Mouse (Mus musculus) liver, embryonic 15.5 days (tissue): ENCODE data around the gene Rab1b. TPM values are rescaled to one million over a fixed set of nuclear protein-coding genes. Genes with fewer than 3 reads are reported as not detected.

ENCODE experiments used
- ATAC-seq: fragments of 200-750 bp; cut with Nextera tagmentation; 2 replicates; pipeline ENCODE4 v1.8.0; 2017; ENCODE audit warnings: moderate number of reproducible peaks, mild to moderate bottlenecking, moderate library complexity; ENCODE audit not compliant: insufficient read depth
- H3K27ac ChIP-seq: fragments of 300-500 bp; sonication (generic); replicated peaks from 2 replicates; pipeline ENCODE4 v1.5.1; 2015; ENCODE audit warnings: mild to moderate bottlenecking, inconsistent platforms
- H3K27me3 ChIP-seq: fragments of 300-500 bp; sonication (generic); 2 replicates; pipeline ENCODE4 v1.6.1; 2015; ENCODE audit warnings: mild to moderate bottlenecking, inconsistent platforms
- H3K36me3 ChIP-seq: fragments of 300-500 bp; sonication (generic); replicated peaks from 2 replicates; pipeline ENCODE4 v1.6.1; 2015; ENCODE audit warnings: moderate library complexity, mild to moderate bottlenecking, inconsistent platforms
- H3K4me1 ChIP-seq: fragments of 300-500 bp; sonication (generic); replicated peaks from 2 replicates; pipeline ENCODE4 v1.6.1; 2015; ENCODE audit warnings: inconsistent platforms
- H3K4me2 ChIP-seq: fragments of 300-500 bp; sonication (generic); 2 replicates; pipeline ENCODE4 v1.6.1; 2015; ENCODE audit warnings: moderate library complexity, mild to moderate bottlenecking, inconsistent platforms
- H3K4me3 ChIP-seq: fragments of 300-500 bp; sonication (generic); replicated peaks from 2 replicates; pipeline ENCODE4 v1.5.1; 2015; ENCODE audit warnings: mild to moderate bottlenecking, inconsistent platforms
- H3K9ac ChIP-seq: fragments of 300-500 bp; sonication (generic); 2 replicates; pipeline ENCODE4 v1.6.1; 2015; ENCODE audit warnings: moderate library complexity, mild to moderate bottlenecking, inconsistent platforms
- H3K9me3 ChIP-seq: fragments of 300-500 bp; sonication (generic); replicated peaks from 2 replicates; pipeline ENCODE4 v1.6.1; 2016; ENCODE audit warnings: inconsistent platforms
- WGBS: fragments of 180-500 bp; shearing (Covaris S2); methylation state at CpG from one replicate; pipeline ENCODE4 v1.1.7; 2015; ENCODE audit warnings: mixed read lengths; ENCODE audit not compliant: insufficient replicate concordance; 5-methylcytosine and 5-hydroxymethylcytosine counted together
- polyA plus RNA-seq: library from polyadenylated mRNA; unstranded; fragments of >200 nt; fragmentation: Nextera tagmentation; extraction: Ambion mirVana; gene quantifications from 2 replicates; pipeline ENCODE4 v1.2.1, GENCODE M21; 2015

The Rab1b gene
- polyA plus RNA-seq, 1 experiment from 2014 or later: 85.4 TPM

- peaks cover 74% of the 10 kb centered on the region for H3K27me3 ChIP-seq
- peak overlapping the region; percentile 59; the same call in 1 of the 2 replicates for H3K4me3 ChIP-seq
- no peak overlapping the region for H3K27ac ChIP-seq
These were observed 35.8 kb downstream of the Rab1b start for GRCm38 (mm10) chr19:5071077-5071476.

GRCm38 (mm10) chr19:5069978-5070377 lies 36.9 kb downstream of the Rab1b start:
- WGBS: 75% methylated on average over 7 of the region's 7 CpGs
- H3K4me2 ChIP-seq: no peak overlapping the region

More at GRCm38 (mm10) chr19:5071077-5071476, 35.8 kb downstream of the Rab1b start:
- WGBS: 20% methylated on average over 11 of the region's 11 CpGs
- ATAC-seq: no peak
- Histone ChIP-seq H3K4me1 (peaks cover 65% of the 10 kb centered on the region), H3K36me3 (no peaks in the 10 kb centered on the region), H3K9ac (peak overlapping the region; percentile 42; the same call in 1 of the 2 replicates), H3K4me2 (peak overlapping the region; percentile 88), H3K9me3 (no peaks in the 10 kb centered on the region)

GRCm38 (mm10) chr19:5069486-5069885 lies 37.4 kb downstream of the Rab1b start:
- Histone ChIP-seq H3K4me1 (peaks cover 65% of the 10 kb centered on the region), H3K9ac (no peak overlapping the region), H3K36me3 (no peaks in the 10 kb centered on the region), H3K27me3 (peaks cover 63% of the 10 kb centered on the region), H3K4me3 (no peak overlapping the region), H3K4me2 (0 out of 2 replicates have a peak overlapping the region, but pooled peaks have one; percentile 82), H3K27ac (no peak overlapping the region), H3K9me3 (no peaks in the 10 kb centered on the region)
- no peak for ATAC-seq
- 73% methylated on average over 5 of the region's 5 CpGs for WGBS

More at GRCm38 (mm10) chr19:5069978-5070377, 36.9 kb downstream of the Rab1b start:
- H3K27ac ChIP-seq: no peak overlapping the region
- H3K27me3 ChIP-seq: peaks cover 68% of the 10 kb centered on the region
- no peak overlapping the region for H3K4me3 ChIP-seq
- peaks cover 65% of the 10 kb centered on the region for H3K4me1 ChIP-seq
- no peak overlapping the region for H3K9ac ChIP-seq
- no peaks in the 10 kb centered on the region for H3K9me3 ChIP-seq
- no peak for ATAC-seq
- H3K36me3 ChIP-seq: no peaks in the 10 kb centered on the region

GRCm38 (mm10) chr19:5068570-5069234 lies 38.2 kb downstream of the Rab1b start:
- H3K4me3 ChIP-seq: peak overlapping the region; percentile 52
- peak overlapping the region; percentile 82 for H3K4me2 ChIP-seq
- H3K27me3 ChIP-seq: peaks cover 55% of the 10 kb centered on the region
- H3K27ac ChIP-seq: 0 out of 2 replicates have a peak overlapping the region, but pooled peaks have one; percentile 78
- no peak for ATAC-seq
- peak overlapping the region; percentile 55 for H3K9ac ChIP-seq
- no peaks in the 10 kb centered on the region for H3K36me3 ChIP-seq
- 46% methylated on average over 21 of the region's 21 CpGs for WGBS
- no peaks in the 10 kb centered on the region for H3K9me3 ChIP-seq
- H3K4me1 ChIP-seq: peaks cover 65% of the 10 kb centered on the region

GRCm38 (mm10) chr19:5067867-5068569 lies 38.9 kb downstream of the Rab1b start, which contains the start of gene Cd248:
TSS of gene Cd248 (plus strand) at chr19:5068078.
- Histone ChIP-seq H3K36me3 (no peaks in the 10 kb centered on the region), H3K4me1 (peaks cover 59% of the 10 kb centered on the region), H3K27me3 (peaks cover 50% of the 10 kb centered on the region), H3K4me3 (peak within 1 kb of the TSS; percentile 52), H3K9me3 (no peaks in the 10 kb centered on the region), H3K4me2 (peak within 1 kb of the TSS; percentile 82), H3K9ac (peak within 1 kb of the TSS; percentile 55), H3K27ac (peak within 1 kb of the TSS; percentile 78)
- ATAC-seq: peak; percentile 38
- WGBS: 2% methylated on average over 56 of the region's 56 CpGs

- 5% methylated on average over 15 of the region's 15 CpGs for WGBS
- Histone ChIP-seq H3K9me3 (no peaks in the 10 kb centered on the region), H3K4me2 (peak overlapping the region; percentile 82), H3K27ac (peak overlapping the region; percentile 78), H3K9ac (peak overlapping the region; percentile 55; the same call in 1 of the 2 replicates), H3K27me3 (peaks cover 50% of the 10 kb centered on the region), H3K4me1 (peaks cover 51% of the 10 kb centered on the region), H3K4me3 (peak overlapping the region; percentile 52), H3K36me3 (no peaks in the 10 kb centered on the region)
- peak; percentile 87 for ATAC-seq
These were observed 39.7 kb downstream of the Rab1b start for GRCm38 (mm10) chr19:5067040-5067799.

- Histone ChIP-seq H3K4me1 (peaks cover 42% of the 10 kb centered on the region), H3K36me3 (no peaks in the 10 kb centered on the region), H3K27ac (no peak overlapping the region), H3K27me3 (peaks cover 33% of the 10 kb centered on the region), H3K4me3 (no peak overlapping the region), H3K9me3 (no peaks in the 10 kb centered on the region), H3K4me2 (no peak overlapping the region), H3K9ac (no peak overlapping the region)
- ATAC-seq: no peak
- 50% methylated on average over 7 of the region's 7 CpGs for WGBS
These were observed 41.8 kb downstream of the Rab1b start for GRCm38 (mm10) chr19:5065104-5065503.

- Histone ChIP-seq H3K36me3 (no peaks in the 10 kb centered on the region), H3K9me3 (no peaks in the 10 kb centered on the region), H3K9ac (no peak overlapping the region), H3K27me3 (peaks cover 12% of the 10 kb centered on the region), H3K27ac (no peak overlapping the region), H3K4me1 (peaks cover 41% of the 10 kb centered on the region), H3K4me3 (no peak overlapping the region), H3K4me2 (no peak overlapping the region)
- ATAC-seq: no peak
- 67% methylated on average over 6 of the region's 6 CpGs for WGBS
These were observed 44.4 kb downstream of the Rab1b start for GRCm38 (mm10) chr19:5062446-5062845.

- no peak overlapping the region for H3K4me2 ChIP-seq
- no peak overlapping the region for H3K4me3 ChIP-seq
- no peak overlapping the region for H3K27ac ChIP-seq
- H3K27me3 ChIP-seq: peaks cover 8% of the 10 kb centered on the region
- no peak for ATAC-seq
- H3K9me3 ChIP-seq: no peaks in the 10 kb centered on the region
- peaks cover 37% of the 10 kb centered on the region for H3K4me1 ChIP-seq
- no peaks in the 10 kb centered on the region for H3K36me3 ChIP-seq
- H3K9ac ChIP-seq: no peak overlapping the region
- WGBS: 60% methylated on average over 5 of the region's 5 CpGs
These were observed 44.8 kb downstream of the Rab1b start for GRCm38 (mm10) chr19:5062041-5062440.

GRCm38 (mm10) chr19:5060365-5061330 lies 46.2 kb downstream of the Rab1b start:
- no peak for ATAC-seq
- H3K4me1 ChIP-seq: peaks cover 40% of the 10 kb centered on the region
- H3K4me3 ChIP-seq: no peak overlapping the region
- no peaks in the 10 kb centered on the region for H3K36me3 ChIP-seq
- H3K27me3 ChIP-seq: peaks cover 6% of the 10 kb centered on the region; the same call in 1 of the 2 replicates
- H3K9me3 ChIP-seq: no peaks in the 10 kb centered on the region
- H3K27ac ChIP-seq: no peak overlapping the region
- no peak overlapping the region for H3K4me2 ChIP-seq
- 42% methylated on average over 5 of the region's 5 CpGs for WGBS
- no peak overlapping the region for H3K9ac ChIP-seq
